Mouse (Mus musculus) left cerebral cortex, adult 2 months (tissue): ENCODE results near the gene Phospho1. TPM values are rescaled to one million over a fixed set of nuclear protein-coding genes. Genes with fewer than 3 reads are reported as not detected.
"Not testable (repeated sequence)": the region's sequence is repeated elsewhere in the genome, so short reads cannot be mapped to it uniquely, and the experiment has no call there.

Experiments used
- DNase-seq, 2 experiments: peaks; one replicate each; pipeline ENCODE4 v3.0.0; 2021 to 2022; ENCODE audit warnings: low spot score in 2 of 2, mixed read lengths in 1 of 2; ENCODE audit errors: extremely low spot score in 1 of 2
- H3K27ac ChIP-seq: fragments of 200-600 bp; 2 replicates; pipeline ENCODE4 v1.8.1; 2022
- H3K4me3 ChIP-seq: fragments of 200-600 bp; 2 replicates; pipeline ENCODE4 v1.8.1; 2022
- CTCF ChIP-seq: fragments of 200-600 bp; IDR thresholded peaks from 2 replicates; pipeline ENCODE4 v1.8.1; 2022; ENCODE audit warnings: antibody characterized with exemption, mild to moderate bottlenecking, moderate library complexity
- intact Hi-C: fragments of 180-260 bp; cut with DNase I; formaldehyde crosslinking; loops from one replicate; pipeline ENCODE4 v1.15.1; 2025
- total RNA-seq, 2 experiments: library from RNA; stranded (reverse); gene quantifications; 2 replicates each; pipeline ENCODE4 v1.2.3; 2021

The Phospho1 gene
- total RNA-seq, 2 experiments from 2014 or later: 75.1 to 80.4 TPM

GRCm38 (mm10) chr11:95853684-95854083, 29.4 kb downstream of the Phospho1 start:
- Histone ChIP-seq H3K27ac (no peak overlapping the region), H3K4me3 (no peak overlapping the region)
- peak; percentile 72 for TF ChIP-seq CTCF
- DNase-seq: no peak
- intact Hi-C loops: loop anchor here (2.0 kb wide), 1 partner anchor 25 kb away; no protein-coding TSS in a partner anchor

- TF ChIP-seq CTCF: no peak
- intact Hi-C loops: loop anchor here (5.0 kb wide), 1 partner anchor 85 kb away; no protein-coding TSS in a partner anchor
- DNase-seq: no peak
- Histone ChIP-seq H3K27ac (peak overlapping the region; percentile 84; the same call in 1 of the 2 replicates), H3K4me3 (no peak overlapping the region)
Measured at GRCm38 (mm10) chr11:95857306-95857705, 33.0 kb downstream of the Phospho1 start.

GRCm38 (mm10) chr11:95857716-95858527, 33.6 kb downstream of the Phospho1 start:
- no peak for TF ChIP-seq CTCF
- H3K4me3 ChIP-seq: peak overlapping the region; percentile 63
- H3K27ac ChIP-seq: peak overlapping the region; percentile 84
- intact Hi-C loops: loop anchor here (1.0 to 5.0 kb wide), 3 partner anchors 33 to 218 kb away; partner anchors contain the start of gene Phospho1
- peak in 1 of 2 experiments; percentile 21 for DNase-seq

- intact Hi-C loops: loop anchor here (1.0 to 5.0 kb wide), 3 partner anchors 34 to 218 kb away; partner anchors contain the start of gene Phospho1
- DNase-seq: peak; percentile 95 to 97
- H3K4me3 ChIP-seq: peak overlapping the region; percentile 63
Measured at GRCm38 (mm10) chr11:95858528-95859467, 34.5 kb downstream of the Phospho1 start.

GRCm38 (mm10) chr11:95859468-95859855, 35.2 kb downstream of the Phospho1 start:
- intact Hi-C loops: loop anchor here (2.0 to 5.0 kb wide), 2 partner anchors 35 to 87 kb away; partner anchors contain the start of gene Phospho1
- TF ChIP-seq CTCF: no peak
- DNase-seq: peak in 1 of 2 experiments; percentile 67
- peak overlapping the region; percentile 63 for H3K4me3 ChIP-seq
- H3K27ac ChIP-seq: peak overlapping the region; percentile 83

More at GRCm38 (mm10) chr11:95858528-95859467, 34.5 kb downstream of the Phospho1 start:
- peak overlapping the region; percentile 84 for H3K27ac ChIP-seq
- no peak for TF ChIP-seq CTCF

GRCm38 (mm10) chr11:95860071-95860490, 35.8 kb downstream of the Phospho1 start:
- no peak for TF ChIP-seq CTCF

GRCm38 (mm10) chr11:95861397-95861796, 37.1 kb downstream of the Phospho1 start:
- TF ChIP-seq CTCF: no peak
- intact Hi-C loops: no loop called here
- DNase-seq: no peak
- H3K27ac ChIP-seq: no peak overlapping the region
- no peak overlapping the region for H3K4me3 ChIP-seq

More at GRCm38 (mm10) chr11:95860071-95860490, 35.8 kb downstream of the Phospho1 start:
- Histone ChIP-seq H3K4me3 (peak overlapping the region; percentile 63), H3K27ac (no peak overlapping the region)
- intact Hi-C loops: no loop called here
- no peak for DNase-seq

- no peak for DNase-seq
- Histone ChIP-seq H3K27ac (no peak overlapping the region), H3K4me3 (no peak overlapping the region)
- no peak for TF ChIP-seq CTCF
- intact Hi-C loops: no loop called here
Measured at GRCm38 (mm10) chr11:95869442-95869841, 45.1 kb downstream of the Phospho1 start.

- no peak overlapping the region for H3K27ac ChIP-seq
- no peak for TF ChIP-seq CTCF
- intact Hi-C loops: loop anchor here (10.0 kb wide), 1 partner anchor 265 kb away; the partner anchor contains the start of gene Ttll6
- H3K4me3 ChIP-seq: no peak overlapping the region
- no peak for DNase-seq
Measured at GRCm38 (mm10) chr11:95869918-95870470, 45.7 kb downstream of the Phospho1 start.

GRCm38 (mm10) chr11:95875804-95876203, 51.5 kb downstream of the Phospho1 start:
- Histone ChIP-seq H3K4me3 (no peak overlapping the region), H3K27ac (no peak overlapping the region)
- no peak for DNase-seq
- intact Hi-C loops: loop anchor here (5.0 to 10.0 kb wide), 3 partner anchors 101 to 259 kb away; partner anchors contain the start of genes Snf8 and Ttll6
- TF ChIP-seq CTCF: no peak

- DNase-seq: peak; percentile 37 to 53
- TF ChIP-seq CTCF: peak; percentile 79
Measured at GRCm38 (mm10) chr11:95876296-95876695, 52.0 kb downstream of the Phospho1 start.

GRCm38 (mm10) chr11:95879861-95880260, 55.6 kb downstream of the Phospho1 start:
- not testable (repeated sequence) for H3K27ac ChIP-seq, H3K4me3 ChIP-seq, DNase-seq
- intact Hi-C loops: loop anchor here (5.0 to 10.0 kb wide), 3 partner anchors 97 to 255 kb away; partner anchors contain the start of genes Snf8 and Ttll6

More at GRCm38 (mm10) chr11:95876296-95876695, 52.0 kb downstream of the Phospho1 start:
- Histone ChIP-seq H3K4me3 (no peak overlapping the region), H3K27ac (no peak overlapping the region)
- intact Hi-C loops: loop anchor here (5.0 to 10.0 kb wide), 3 partner anchors 101 to 259 kb away; partner anchors contain the start of genes Snf8 and Ttll6
